Mouse (Mus musculus) CH12.LX (cell line): ENCODE data around the gene Ntng1. TPM values are rescaled to one million over a fixed set of nuclear protein-coding genes. Genes with fewer than 3 reads are reported as not detected.

Experiments used
- DNase-seq: peaks from one replicate; pipeline ENCODE4 v3.0.0-alpha.2; 2013; ENCODE audit errors: extremely low read depth
- H3K27ac ChIP-seq: 2 replicates; pipeline ENCODE4 v1.5.1; 2012; ENCODE audit warnings: low read depth, mild to moderate bottlenecking, control low read depth, moderate library complexity; ENCODE audit not compliant: insufficient read depth
- H3K27me3 ChIP-seq: replicated peaks from 2 replicates; pipeline ENCODE3; 2012; ENCODE audit warnings: inconsistent platforms
- H3K36me3 ChIP-seq, 2 experiments: replicated peaks in 1 of 2; 2 replicates each; pipeline versions ENCODE3 to v1.6.1; 2012; ENCODE audit warnings: inconsistent platforms in 1 of 2, low read length in 1 of 2, mild to moderate bottlenecking in 1 of 2, mixed read lengths in 1 of 2, moderate library complexity in 1 of 2; ENCODE audit not compliant: control insufficient read depth in 1 of 2, insufficient read depth in 1 of 2
- H3K4me1 ChIP-seq, 2 experiments: 2 replicates each; pipeline ENCODE4 v1.6.1; 2012; ENCODE audit warnings: inconsistent platforms in 1 of 2, moderate library complexity in 1 of 2; ENCODE audit not compliant: insufficient read depth in 2 of 2, control insufficient read depth in 1 of 2
- H3K4me2 ChIP-seq: 2 replicates; pipeline ENCODE4 v1.6.1; 2012; ENCODE audit warnings: low read depth, mild to moderate bottlenecking, control low read depth; ENCODE audit not compliant: poor library complexity, insufficient read depth, severe bottlenecking
- H3K4me3 ChIP-seq, 3 experiments: fragments of 150-350 bp in 1 of 3; sonication (generic) in 1 of 3; replicated peaks in 1 of 3; 2 replicates each; pipeline versions ENCODE3 to v1.5.1; 2011 to 2012; ENCODE audit warnings: low read depth in 2 of 3, low read length in 2 of 3, mild to moderate bottlenecking in 2 of 3, moderate library complexity in 2 of 3, control low read depth in 1 of 3, improper control_type of control experiment in 1 of 3, inconsistent platforms in 1 of 3, mixed read lengths in 1 of 3; ENCODE audit not compliant: poor library complexity in 1 of 3
- H3K79me2 ChIP-seq: replicated peaks from 2 replicates; pipeline ENCODE4 v1.6.1; 2012; ENCODE audit warnings: mild to moderate bottlenecking, moderate library complexity; ENCODE audit not compliant: control insufficient read depth, poor library complexity, insufficient read depth, severe bottlenecking; ENCODE audit errors: extremely low read depth
- H3K9ac ChIP-seq: 2 replicates; pipeline ENCODE4 v1.6.1; 2012; ENCODE audit warnings: low read depth, mild to moderate bottlenecking, control low read depth, moderate library complexity; ENCODE audit not compliant: insufficient read depth
- H3K9me3 ChIP-seq: replicated peaks from 2 replicates; pipeline ENCODE3; 2012; ENCODE audit warnings: low read length, inconsistent platforms, mixed read lengths
- BHLHE40 ChIP-seq: IDR thresholded peaks from 2 replicates; pipeline ENCODE4 v1.6.1; 2011; ENCODE audit warnings: mild to moderate bottlenecking, low read depth, low read length, improper control_type of control experiment
- CHD1 ChIP-seq: IDR thresholded peaks from 2 replicates; pipeline ENCODE4 v1.6.1; 2012; ENCODE audit warnings: low read depth, low read length, improper control_type of control experiment, inconsistent platforms
- ELF1 ChIP-seq: IDR thresholded peaks from 2 replicates; pipeline ENCODE4 v1.6.1; 2014; ENCODE audit warnings: low read depth, mild to moderate bottlenecking, inconsistent platforms, low read length, improper control_type of control experiment
- EP300 ChIP-seq: IDR thresholded peaks from 2 replicates; pipeline ENCODE4 v1.6.1; 2011; ENCODE audit warnings: low read length, improper control_type of control experiment
- KAT2A ChIP-seq: IDR thresholded peaks from 2 replicates; pipeline ENCODE4 v1.6.1; 2012; ENCODE audit warnings: low read length, improper control_type of control experiment, inconsistent platforms; ENCODE audit not compliant: insufficient replicate concordance
- MAX ChIP-seq: IDR thresholded peaks from 2 replicates; pipeline ENCODE4 v1.6.1; 2011; ENCODE audit warnings: low read length, improper control_type of control experiment
- MEF2A ChIP-seq: IDR thresholded peaks from 2 replicates; pipeline ENCODE4 v1.6.1; 2014; ENCODE audit warnings: low read depth, mild to moderate bottlenecking, inconsistent platforms, low read length, improper control_type of control experiment, borderline replicate concordance
- MYC ChIP-seq: IDR thresholded peaks from 2 replicates; pipeline ENCODE4 v1.6.1; 2011; ENCODE audit warnings: low read depth, mild to moderate bottlenecking, improper control_type of control experiment, low read length
- POLR2A ChIP-seq: IDR thresholded peaks from 2 replicates; pipeline ENCODE4 v1.6.1; 2011; ENCODE audit warnings: low read depth, mild to moderate bottlenecking, improper control_type of control experiment, low read length
- POLR2AphosphoS2 ChIP-seq: IDR thresholded peaks from 2 replicates; pipeline ENCODE4 v1.6.1; 2011; ENCODE audit warnings: low read depth, low read length, improper control_type of control experiment
- RAD21 ChIP-seq: IDR thresholded peaks from 2 replicates; pipeline ENCODE4 v1.6.1; 2011; ENCODE audit warnings: low read depth, mild to moderate bottlenecking, low read length, improper control_type of control experiment, moderate library complexity
- SMC3 ChIP-seq: IDR thresholded peaks from 2 replicates; pipeline ENCODE4 v1.6.1; 2011; ENCODE audit warnings: low read depth, low read length, improper control_type of control experiment
- TBP ChIP-seq: conservative IDR thresholded peaks from 2 replicates; pipeline ENCODE4 v1.6.1; 2011; ENCODE audit warnings: low read depth, low read length, improper control_type of control experiment
- UBTF ChIP-seq: IDR thresholded peaks from 2 replicates; pipeline ENCODE4 v1.6.1; 2012; ENCODE audit warnings: low read depth, mild to moderate bottlenecking, inconsistent platforms, low read length, improper control_type of control experiment, moderate library complexity
- USF1 ChIP-seq: IDR thresholded peaks from 2 replicates; pipeline ENCODE4 v1.6.1; 2014; ENCODE audit warnings: low read depth, mild to moderate bottlenecking, inconsistent platforms, low read length, improper control_type of control experiment
- ZC3H11A ChIP-seq: IDR thresholded peaks from 2 replicates; pipeline ENCODE4 v1.6.1; 2012; ENCODE audit warnings: low read depth, mild to moderate bottlenecking, inconsistent platforms, low read length, improper control_type of control experiment
- ZKSCAN1 ChIP-seq: IDR thresholded peaks from 2 replicates; pipeline ENCODE4 v1.6.1; 2012; ENCODE audit warnings: low read depth, inconsistent platforms, low read length, improper control_type of control experiment, borderline replicate concordance
- ZMIZ1 ChIP-seq: IDR thresholded peaks from 2 replicates; pipeline ENCODE4 v1.6.1; 2012; ENCODE audit warnings: low read depth, mild to moderate bottlenecking, inconsistent platforms, low read length, improper control_type of control experiment
- dilution Hi-C: fragments of 300-500 bp; cut with MboI; formaldehyde crosslinking; loops from 2 replicates; pipeline ENCODE4 v1.14.3; 2020; ENCODE audit warnings: low sequenced_read_pairs; ENCODE audit not compliant: extremely low pct_unique_long_range_greater_than_20kb, extremely low pct_ligation_motif_present
- in situ Hi-C: fragments of 300-500 bp; cut with MboI; formaldehyde crosslinking; loops from 3 replicates; pipeline ENCODE4 v1.14.3; 2019; ENCODE audit warnings: low sequenced_read_pairs, low pct_ligation_motif_present, low pct_unique_long_range_greater_than_20kb, mixed read lengths
- polyA plus RNA-seq: library from polyadenylated mRNA; unstranded; fragments of >175 nt; gene quantifications from 2 replicates; pipeline ENCODE4 v1.2.1, GENCODE M21; 2012; ENCODE audit warnings: low read depth; ENCODE audit not compliant: insufficient read length
- total RNA-seq, 2 experiments: library from RNA; depleted of rRNA; stranded (reverse); fragments of 300-350 nt in 1 of 2; fragments of >200 nt in 1 of 2; gene quantifications; 2 replicates each; pipeline ENCODE4 v1.2.3; 2012 to 2014

Gene Ntng1
- total and polyA plus RNA-seq, 3 experiments: not detected

DNA sequence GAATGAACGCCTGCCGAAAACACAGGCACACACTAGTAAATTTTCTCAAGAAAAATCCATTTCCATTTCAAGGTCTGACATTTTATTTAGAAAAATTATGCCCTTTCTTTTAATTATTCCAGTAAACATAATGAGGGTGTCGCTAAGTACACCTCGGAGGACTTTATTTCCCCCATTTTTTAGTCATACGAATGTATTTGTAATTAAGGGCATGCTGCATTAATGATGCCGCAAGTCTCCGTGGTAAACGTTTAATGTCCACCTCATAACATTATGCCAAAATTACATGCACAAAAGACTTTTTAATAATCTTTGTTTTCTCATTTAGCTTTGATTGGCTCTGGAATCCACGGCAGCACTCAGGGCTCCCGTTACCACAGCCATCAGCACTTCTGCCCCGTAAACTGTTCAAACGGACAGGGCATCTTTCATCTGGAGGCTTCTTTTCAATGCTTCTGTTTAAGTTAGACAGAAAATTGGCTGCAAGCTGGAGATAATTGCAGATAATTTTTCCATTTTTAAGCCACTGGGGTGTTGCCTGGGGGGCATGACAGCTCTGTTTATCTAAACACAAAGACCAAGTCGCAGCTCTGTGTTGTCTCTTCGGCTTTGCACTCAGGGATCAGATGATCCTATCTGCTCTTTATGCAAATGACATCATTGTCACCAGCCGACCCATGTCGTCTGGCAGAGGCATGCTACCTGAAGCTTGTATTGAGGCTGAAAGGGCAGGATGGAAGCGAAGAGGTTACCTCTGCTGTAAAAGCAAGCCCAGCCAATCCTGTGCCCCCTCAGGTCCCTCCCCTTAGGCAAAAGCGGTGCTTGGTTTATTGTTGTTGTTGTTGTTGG, 12.5 kb downstream of the Ntng1 start:
- H3K4me3 ChIP-seq: no peak overlapping the region
- no peak overlapping the region for H3K27ac ChIP-seq
- no peak overlapping the region for H3K9ac ChIP-seq
- no peak for DNase-seq
- no peaks in the 10 kb centered on the region for H3K79me2 ChIP-seq
- H3K36me3 ChIP-seq: no peaks in the 10 kb centered on the region
- no peaks in the 10 kb centered on the region for H3K27me3 ChIP-seq
- peaks cover 46% of the 10 kb centered on the region for H3K9me3 ChIP-seq
- H3K4me2 ChIP-seq: no peak overlapping the region
- in situ Hi-C loops: no loop called here
- H3K4me1 ChIP-seq: no peaks in the 10 kb centered on the region
- dilution Hi-C loops: no loop called here
- no peak for TF ChIP-seq UBTF
- TF ChIP-seq KAT2A: no peak
- TF ChIP-seq CHD1: no peak
- no peak for TF ChIP-seq MAX
- no peak for TF ChIP-seq RAD21
- TF ChIP-seq ZKSCAN1: no peak
- no peak for TF ChIP-seq ELF1
- no peak for TF ChIP-seq BHLHE40
- TF ChIP-seq ZMIZ1: no peak
- no peak for TF ChIP-seq MYC
- TF ChIP-seq MEF2A: no peak
- no peak for TF ChIP-seq USF1

DNA sequence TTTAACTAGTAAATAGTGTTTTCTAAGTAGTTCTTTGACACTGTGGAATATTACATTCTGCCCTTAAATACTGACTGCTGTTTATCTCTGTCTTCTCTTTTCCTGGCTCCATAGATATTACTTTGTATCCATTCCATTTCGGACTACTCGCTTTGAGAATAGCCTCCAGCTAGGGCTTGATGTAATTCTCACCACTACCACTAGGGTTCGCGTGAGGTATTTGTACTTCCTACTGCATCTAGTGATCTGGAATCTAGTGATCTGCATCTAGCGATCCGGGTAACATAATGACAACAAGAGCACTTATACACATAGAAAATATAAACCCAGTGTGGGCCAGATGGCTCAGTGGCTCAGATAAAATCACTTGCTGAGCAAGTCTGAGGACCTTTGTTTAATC, 14.2 kb downstream of the Ntng1 start:
- Histone ChIP-seq H3K4me2 (no peak overlapping the region), H3K27ac (no peak overlapping the region), H3K36me3 (no peaks in the 10 kb centered on the region), H3K79me2 (no peaks in the 10 kb centered on the region), H3K9me3 (peaks cover 38% of the 10 kb centered on the region), H3K4me3 (no peak overlapping the region), H3K27me3 (no peaks in the 10 kb centered on the region), H3K4me1 (no peaks in the 10 kb centered on the region), H3K9ac (no peak overlapping the region)
- TF ChIP-seq EP300: no peak
- TF ChIP-seq BHLHE40: no peak
- no peak for TF ChIP-seq POLR2AphosphoS2
- no peak for TF ChIP-seq POLR2A
- no peak for TF ChIP-seq SMC3
- TF ChIP-seq ELF1: no peak
- no peak for TF ChIP-seq TBP
- no peak for TF ChIP-seq USF1
- TF ChIP-seq ZMIZ1: no peak
- no peak for TF ChIP-seq ZC3H11A
- DNase-seq: no peak
- dilution Hi-C loops (no loop called here), in situ Hi-C loops (no loop called here)
